Mouse (Mus musculus): Measurements from ENCODE around the gene Ddx23. TPM values are rescaled to one million over a fixed set of nuclear protein-coding genes. Genes with fewer than 3 reads are reported as not detected.

Gene Ddx23
- total RNA-seq (2023): 10 to 100 TPM; 61.6 to 67.6 TPM

GRCm38 (mm10) chr15:98662567-98663545 is at the start of gene Ddx23:
Gene Ddx23, minus strand, starts transcription at chr15:98662894.

GRCm38 (mm10) chr15:98707766-98708372 is 45.2 kb upstream of the Ddx23 start, which contains the start of gene Ccdc65:
Gene Ccdc65, plus strand, starts transcription at chr15:98708207.

GRCm38 (mm10) chr15:98676940-98677728 is 14.4 kb upstream of the Ddx23 start, which contains the start of gene Rnd1:
Gene Rnd1, minus strand, starts transcription at chr15:98677461.

GRCm38 (mm10) chr15:98630540-98630939 is 32.2 kb downstream of the Ddx23 start, which contains the start of gene Cacnb3:
Gene Cacnb3, plus strand, starts transcription at chr15:98630840.

GRCm38 (mm10) chr15:98609331-98610130 is 53.2 kb downstream of the Ddx23 start, which contains the start of gene Adcy6:
Gene Adcy6, minus strand, starts transcription at chr15:98610076.

Other genes starting within 250 kb of the Ddx23 start
- gene Olfr282, start 231.7 kb downstream of the Ddx23 start, total RNA-seq (2023): not detected
- gene Olfr281, start 210.3 kb downstream of the Ddx23 start, total RNA-seq (2023): not detected
- gene OR5BS1P, start 193.0 kb downstream of the Ddx23 start, total RNA-seq (2023): not detected
- gene Lalba, start 180.2 kb downstream of the Ddx23 start, total RNA-seq (2023): not detected
- not detected for gene Olfr279, start 170.5 kb downstream of the Ddx23 start, total RNA-seq (2023)
- gene Kansl2, start 128.6 kb downstream of the Ddx23 start, total RNA-seq (2023): 10 to 100 TPM; 28.0 to 29.7 TPM
- 10 to 100 TPM; 51.6 to 56.9 TPM for gene Ccnt1, start 92.0 kb downstream of the Ddx23 start, total RNA-seq (2023)
- not detected for gene 4930415O20Rik, start 91.9 kb downstream of the Ddx23 start, total RNA-seq (2023)
- 1 to 10 TPM; 4.7 to 4.9 TPM for gene Adcy6, start 52.8 kb downstream of the Ddx23 start, total RNA-seq (2023)
- gene Cacnb3, start 32.1 kb downstream of the Ddx23 start, total RNA-seq (2023): under 1 TPM; 0.31 to 0.94 TPM
- 10 to 100 TPM; 13.5 to 16.8 TPM for gene Rnd1, start 14.6 kb upstream of the Ddx23 start, total RNA-seq (2023)
- gene Ccdc65, start 45.3 kb upstream of the Ddx23 start, total RNA-seq (2023): not detected
- gene Fkbp11, start 65.3 kb upstream of the Ddx23 start, total RNA-seq (2023): 1 to 10 TPM; 2.5 to 3.0 TPM
- 10 to 100 TPM; 67.4 to 74.6 TPM for gene Arf3, start 100.3 kb upstream of the Ddx23 start, total RNA-seq (2023)
- not detected for gene Wnt10b, start 115.3 kb upstream of the Ddx23 start, total RNA-seq (2023)
- not detected for gene Wnt1, start 127.0 kb upstream of the Ddx23 start, total RNA-seq (2023)
- gene Ddn, start 146.6 kb upstream of the Ddx23 start, total RNA-seq (2023): not detected
- gene Prkag1, start 168.6 kb upstream of the Ddx23 start, total RNA-seq (2023): 100 to 1,000 TPM; 108 to 110 TPM
- gene Kmt2d, start 208.3 kb upstream of the Ddx23 start, total RNA-seq (2023): 100 to 1,000 TPM; 106 to 131 TPM
- gene Rhebl1, start 231.6 kb upstream of the Ddx23 start, total RNA-seq (2023): 1 to 10 TPM; 2.8 to 3.6 TPM
- not detected for gene Dhh, start 235.6 kb upstream of the Ddx23 start, total RNA-seq (2023)

All from neutrophil, adult 83 days (primary cell).